Mouse (Mus musculus): ENCODE measurements around the gene Tnfaip8l1. TPM values are rescaled to one million over a fixed set of nuclear protein-coding genes. Genes with fewer than 3 reads are reported as not detected.

Tnfaip8l1 gene
- total RNA-seq, 2 experiments from 2014 or later, result 8.3 to 9.8 TPM

DNA sequence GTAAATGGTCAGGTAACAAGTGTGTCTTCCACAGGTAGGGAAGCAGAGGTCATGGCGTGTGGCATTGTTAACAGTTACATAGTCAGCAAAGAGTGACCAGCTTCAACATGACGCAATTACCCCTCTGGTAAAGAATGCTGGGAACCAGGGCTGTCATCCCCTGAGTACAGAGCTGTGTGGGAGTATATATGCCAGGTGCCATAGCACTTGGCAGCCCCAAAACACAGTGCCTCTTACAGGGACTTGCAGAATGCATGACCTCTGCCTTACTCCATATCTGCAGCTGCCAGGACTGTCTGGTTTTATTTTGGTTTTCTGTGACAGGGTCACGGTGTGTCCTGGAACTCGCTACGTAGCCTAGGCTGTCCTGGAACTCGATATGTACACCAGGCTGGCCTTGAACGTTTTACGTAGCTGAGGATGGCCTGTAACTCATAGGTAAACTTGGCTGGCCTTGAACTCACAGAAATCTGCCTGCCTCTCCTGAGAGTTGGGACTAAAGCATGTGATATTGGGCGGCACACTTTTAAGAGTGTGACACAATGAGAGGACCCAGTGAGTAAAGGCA is 45.8 kb downstream of the Tnfaip8l1 start:
- DNase-seq (ENCODE audit: low spot score in 2 of 2), result no peak
- intact Hi-C loops (cut with DNase I), result no loop called here

DNA sequence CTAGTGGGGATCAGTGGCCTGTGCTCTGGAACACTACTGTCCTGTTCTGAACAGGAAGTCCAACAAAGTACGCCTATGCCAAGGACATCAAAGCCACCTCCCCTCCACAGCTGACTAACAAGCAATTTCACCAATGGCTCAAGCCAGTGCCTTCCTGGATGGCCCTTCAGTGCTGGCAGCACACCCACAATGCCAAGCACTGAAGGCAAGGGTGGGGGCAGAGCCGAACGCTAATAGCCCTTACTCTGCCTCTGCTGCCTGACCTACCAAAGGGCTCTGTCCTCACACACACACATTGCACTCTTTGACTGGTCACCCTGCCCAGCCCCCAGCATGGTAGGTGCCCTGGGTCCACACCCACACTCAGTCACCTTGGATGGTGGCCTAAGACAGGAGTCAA is 46.5 kb downstream of the Tnfaip8l1 start:
- intact Hi-C loops (cut with DNase I), result no loop called here

DNA sequence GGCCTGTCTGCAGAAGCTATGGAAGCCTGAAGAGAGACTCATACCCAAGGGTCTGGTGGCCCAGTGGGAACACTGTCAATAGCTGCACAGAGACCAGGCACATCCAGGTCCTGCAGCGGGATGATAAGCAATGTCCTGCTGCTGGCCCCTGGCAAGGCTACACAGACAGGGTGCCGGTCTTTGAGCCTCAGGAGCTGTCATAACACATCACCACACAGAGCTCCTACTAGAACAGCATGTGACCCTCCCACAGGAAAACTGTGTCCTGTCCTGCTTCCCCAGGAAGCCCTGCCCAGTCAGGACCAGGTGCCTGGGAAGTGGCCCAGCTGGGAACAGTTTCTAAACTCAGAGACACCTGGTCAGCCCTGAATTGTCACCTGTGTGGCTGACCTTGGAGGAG is 48.8 kb downstream of the Tnfaip8l1 start:
- DNase-seq (ENCODE audit: low spot score in 2 of 2), result no peak
- intact Hi-C loops (cut with DNase I), result no loop called here

More for the DNA sequence above, 46.5 kb downstream of the Tnfaip8l1 start:
- DNase-seq (ENCODE audit: low spot score in 2 of 2), result no peak

DNA sequence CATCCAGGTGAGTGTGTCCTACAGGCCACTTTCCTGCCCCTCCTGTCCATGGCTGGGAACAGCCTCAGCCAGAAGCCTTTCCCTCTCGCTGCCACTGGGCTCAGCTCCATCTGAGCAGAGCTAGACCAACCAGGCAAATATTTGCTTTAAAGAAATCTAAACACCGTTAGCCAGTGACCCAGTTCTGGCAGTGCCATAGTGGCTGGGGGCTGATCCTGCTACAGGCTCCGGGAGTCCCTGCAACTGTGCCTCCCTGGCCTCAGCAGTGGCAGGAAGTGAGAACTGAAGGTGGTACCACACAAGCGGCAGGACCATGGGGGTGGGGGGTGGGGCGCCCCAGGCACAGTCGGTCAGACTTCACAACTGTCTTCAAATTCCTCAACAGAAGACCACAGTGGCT is 50.4 kb downstream of the Tnfaip8l1 start:
- intact Hi-C loops (cut with DNase I), result no loop called here
- no peak for DNase-seq (ENCODE audit: low spot score in 2 of 2)

DNA sequence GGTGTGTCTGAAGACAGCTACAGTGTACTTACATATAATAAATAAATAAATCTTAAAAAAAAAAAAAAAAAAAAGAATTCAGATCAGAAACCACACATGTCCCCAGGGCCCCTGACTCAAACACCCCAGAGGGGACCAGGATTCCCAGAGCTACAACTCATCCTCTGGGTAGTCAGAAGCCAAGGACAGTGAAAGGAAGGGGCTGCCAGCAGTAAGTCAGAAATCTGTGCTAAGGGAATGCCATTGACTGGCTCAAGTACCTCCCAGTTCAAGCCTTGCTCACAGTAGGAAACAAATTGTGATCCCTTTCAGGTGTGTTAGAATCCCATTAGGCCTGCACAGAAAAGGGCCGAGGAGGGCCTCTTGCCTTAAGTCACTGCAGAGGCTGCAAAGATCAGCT is 52.0 kb downstream of the Tnfaip8l1 start:
- intact Hi-C loops (cut with DNase I), result no loop called here
- no peak for DNase-seq (ENCODE audit: low spot score in 2 of 2)

DNA sequence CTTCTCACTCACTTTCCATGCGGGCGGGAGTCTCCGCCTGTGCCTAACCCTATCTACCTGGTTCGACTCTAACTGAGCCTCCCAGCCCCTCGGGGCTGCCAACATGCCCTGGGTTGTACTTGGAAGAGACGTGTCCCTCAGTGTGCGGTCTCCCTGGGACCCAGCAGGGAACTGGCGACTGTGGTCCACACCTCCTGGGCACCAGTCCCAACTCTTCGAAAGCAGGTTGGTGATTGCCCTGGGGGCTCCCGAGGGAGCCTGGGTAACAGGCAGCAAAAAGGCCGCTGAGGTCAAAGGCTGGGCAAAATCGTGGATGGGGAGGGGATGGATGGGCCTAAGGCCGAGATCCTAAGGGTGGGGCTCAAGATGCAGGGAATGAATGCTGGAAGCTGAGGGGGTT is 55.4 kb downstream of the Tnfaip8l1 start:
- no peak for DNase-seq (ENCODE audit: low spot score in 2 of 2)
- intact Hi-C loops (cut with DNase I), result loop anchor here (5.0 kb wide), 1 partner anchor 35 kb away; no protein-coding TSS in a partner anchor

DNA sequence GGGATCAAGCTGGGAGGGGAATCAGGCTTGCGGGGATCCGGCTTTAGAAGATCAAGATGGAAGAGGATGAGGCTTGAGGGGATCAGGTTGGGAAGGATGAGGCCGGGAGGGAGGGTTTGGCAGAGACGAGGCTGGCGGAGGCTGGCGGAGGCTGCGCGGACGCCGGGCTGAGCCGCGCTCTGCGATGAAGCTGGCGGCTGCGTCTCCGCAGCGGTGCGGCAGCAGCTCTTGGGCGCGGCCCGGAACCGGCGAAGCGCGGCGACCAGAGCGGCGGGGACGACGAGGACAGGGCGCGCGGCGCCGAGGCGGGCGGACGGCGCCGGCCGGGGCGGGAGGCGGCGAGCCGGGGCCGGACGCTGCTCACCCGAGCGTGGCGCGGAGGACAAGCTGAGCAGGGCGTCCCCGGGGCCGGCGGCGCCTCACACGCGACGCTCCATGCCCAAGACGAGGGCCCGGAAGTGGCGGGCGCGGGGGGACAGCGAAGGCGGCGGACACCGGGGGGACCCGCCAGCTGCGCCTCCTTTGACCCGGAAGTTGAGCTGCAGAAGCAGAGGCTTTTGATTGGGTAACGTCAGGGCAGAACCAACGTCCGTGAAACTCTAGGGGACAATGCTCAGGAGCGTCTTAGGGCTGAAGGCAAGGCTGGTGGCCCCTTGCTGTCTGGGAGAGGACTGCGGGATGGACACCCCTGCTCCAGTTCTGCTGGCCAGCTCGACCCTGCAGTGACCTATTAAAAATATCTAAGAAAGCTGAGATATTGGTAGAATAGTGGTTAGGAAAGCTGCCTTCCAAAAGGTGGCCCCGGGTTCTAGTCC is 56.3 kb downstream of the Tnfaip8l1 start, which contains the start of gene Dpp9:
Gene Dpp9, minus strand, starts transcription at position 529 of the 815 bp plus-strand sequence.
- peak; percentile 91 to 96 for DNase-seq (ENCODE audit: low spot score in 2 of 2)
- intact Hi-C loops (cut with DNase I), result loop anchor here (5.0 kb wide), 1 partner anchor 34 kb away; no protein-coding TSS in a partner anchor

DNA sequence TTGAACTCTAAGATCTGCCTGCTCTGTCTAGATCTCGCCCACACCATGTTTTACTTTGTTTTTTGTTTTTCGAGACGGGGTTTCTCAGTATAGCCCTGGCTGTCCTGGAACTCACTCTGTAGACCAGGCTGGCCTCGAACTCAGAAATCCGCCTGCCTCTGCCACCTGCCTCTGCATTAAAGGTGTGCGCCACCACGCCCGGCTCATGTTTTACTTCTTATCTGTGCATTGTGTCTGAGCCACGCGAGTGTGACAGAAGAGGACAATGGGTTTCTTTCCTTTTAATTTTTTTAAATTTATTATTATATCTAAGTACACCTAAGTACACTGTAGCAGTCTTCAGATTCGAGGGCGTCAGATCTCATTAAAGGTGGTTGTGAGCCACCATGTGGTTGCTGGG is 57.0 kb downstream of the Tnfaip8l1 start:
- intact Hi-C loops (cut with DNase I), result loop anchor here (5.0 kb wide), 1 partner anchor 33 kb away; no protein-coding TSS in a partner anchor
- no peak for DNase-seq (ENCODE audit: low spot score in 2 of 2)

DNA sequence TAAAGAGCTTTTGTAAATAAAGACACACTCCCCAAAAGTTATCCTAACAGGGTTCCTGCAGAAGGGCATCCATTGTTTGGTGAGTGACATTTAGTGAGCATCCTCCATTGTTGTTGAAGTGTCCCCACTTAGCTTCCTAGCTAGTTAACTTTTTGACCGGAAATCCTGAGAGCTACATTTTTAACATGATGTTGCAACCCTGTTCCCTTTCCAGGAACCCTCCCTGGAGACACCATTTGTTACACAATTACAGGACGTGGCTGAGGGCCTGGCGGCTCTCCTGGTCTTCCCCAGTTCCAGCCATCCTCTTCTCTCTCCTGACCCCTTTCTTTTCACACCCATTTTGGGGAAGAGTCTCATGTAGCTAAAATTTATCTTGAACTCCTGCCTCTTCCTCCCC is 57.5 kb downstream of the Tnfaip8l1 start:
- intact Hi-C loops (cut with DNase I), result loop anchor here (5.0 kb wide), 1 partner anchor 32 kb away; no protein-coding TSS in a partner anchor
- no peak for DNase-seq (ENCODE audit: low spot score in 2 of 2)

Small RNA genes within 50 kb of the gene (microRNA-seq; reads per million reads assigned to microRNA genes)
- 0 to 0.26 reads per million in 2 experiments for gene Gm44397

Other genes with a start within 250 kb of the Tnfaip8l1 start
- gene Zfp119b, start 213.0 kb upstream of the Tnfaip8l1 start, total RNA-seq (2021), result 1 to 10 TPM; 2.9 to 3.6 TPM
- 1 to 10 TPM; 2.0 to 3.3 TPM for gene Ebi3, start 209.8 kb upstream of the Tnfaip8l1 start, total RNA-seq (2021)
- gene Yju2, start 203.4 kb upstream of the Tnfaip8l1 start, total RNA-seq (2021), result 10 to 100 TPM; 14.2 to 15.0 TPM
- 10 to 100 TPM; 34.3 to 39.5 TPM for gene Shd, start 192.0 kb upstream of the Tnfaip8l1 start, total RNA-seq (2021)
- gene Fsd1, start 176.0 kb upstream of the Tnfaip8l1 start, total RNA-seq (2021), result 10 to 100 TPM; 89.9 to 97.3 TPM
- 1 to 10 TPM; 4.4 to 4.7 TPM for gene Stap2, start 156.9 kb upstream of the Tnfaip8l1 start, total RNA-seq (2021)
- 100 to 1,000 TPM; 102 to 120 TPM for gene Mpnd, start 156.8 kb upstream of the Tnfaip8l1 start, total RNA-seq (2021)
- gene Sh3gl1, start 125.8 kb upstream of the Tnfaip8l1 start, total RNA-seq (2021), result 10 to 100 TPM; 51.4 to 57.8 TPM
- gene Chaf1a, start 122.0 kb upstream of the Tnfaip8l1 start, total RNA-seq (2021), result 1 to 10 TPM; 2.5 to 4.0 TPM
- 10 to 100 TPM; 74.4 to 89.6 TPM for gene Ubxn6, start 87.4 kb upstream of the Tnfaip8l1 start, total RNA-seq (2021)
- gene Hdgfl2, start 82.8 kb upstream of the Tnfaip8l1 start, total RNA-seq (2021), result 10 to 100 TPM; 97.6 to 97.9 TPM
- 1 to 10 TPM in 1 of 2 experiments, under 1 TPM in 1; 0.36 to 1.1 TPM for gene Plin4, start 52.7 kb upstream of the Tnfaip8l1 start, total RNA-seq (2021)
- gene Plin5, start 44.9 kb upstream of the Tnfaip8l1 start, total RNA-seq (2021), result 1 to 10 TPM in 1 of 2 experiments, under 1 TPM in 1; 0.46 to 1.1 TPM
- gene Lrg1, start 40.5 kb upstream of the Tnfaip8l1 start, total RNA-seq (2021), result 1 to 10 TPM; 1.2 to 2.8 TPM
- 100 to 1,000 TPM; 135 to 144 TPM for gene Sema6b, start 22.1 kb upstream of the Tnfaip8l1 start, total RNA-seq (2021)
- gene Mydgf, start 21.4 kb downstream of the Tnfaip8l1 start, total RNA-seq (2021), result 10 to 100 TPM; 47.2 to 48.0 TPM
- gene Dpp9, start 56.4 kb downstream of the Tnfaip8l1 start, total RNA-seq (2021), result 10 to 100 TPM; 50.5 to 57.1 TPM
- gene Fem1a, start 94.3 kb downstream of the Tnfaip8l1 start, total RNA-seq (2021), result 10 to 100 TPM; 39.1 to 41.0 TPM
- 1 to 10 TPM; 5.5 to 5.9 TPM for gene Ticam1, start 114.3 kb downstream of the Tnfaip8l1 start, total RNA-seq (2021)
- 1 to 10 TPM; 4.8 TPM for gene Plin3, start 130.4 kb downstream of the Tnfaip8l1 start, total RNA-seq (2021)
- not detected for gene Arrdc5, start 137.8 kb downstream of the Tnfaip8l1 start, total RNA-seq (2021)
- gene Uhrf1, start 140.8 kb downstream of the Tnfaip8l1 start, total RNA-seq (2021), result 1 to 10 TPM; 2.1 to 2.8 TPM
- 10 to 100 TPM; 75.0 to 87.7 TPM for gene Kdm4b, start 163.6 kb downstream of the Tnfaip8l1 start, total RNA-seq (2021)